Mouse (Mus musculus) forebrain, embryonic 11.5 days (tissue): Measurements from ENCODE around the gene Hils1. TPM values are rescaled to one million over a fixed set of nuclear protein-coding genes. Genes with fewer than 3 reads are reported as not detected.
A peak's percentile ranks its signal among the peaks of the same experiment; 100 is the strongest.

Source experiments
- ATAC-seq: fragments of 200-750 bp; cut with Nextera tagmentation; replicated peaks from 2 replicates; pipeline ENCODE4 v1.8.0; 2017; ENCODE audit warnings: moderate TSS enrichment; ENCODE audit not compliant: low FRiP score
- DNase-seq: peaks from one replicate; pipeline ENCODE4 v3.0.0-alpha.2; 2017; ENCODE audit warnings: low spot score
- H3K27ac ChIP-seq: fragments of 300-500 bp; sonication (generic); 2 replicates; pipeline ENCODE4 v1.5.1; 2014; ENCODE audit warnings: low read depth, low read length
- H3K27me3 ChIP-seq: fragments of 300-500 bp; sonication (generic); 2 replicates; pipeline ENCODE4 v1.6.1; 2014; ENCODE audit warnings: mild to moderate bottlenecking, low read length, mixed read lengths; ENCODE audit not compliant: control insufficient read depth, insufficient read depth
- H3K36me3 ChIP-seq: fragments of 300-500 bp; sonication (generic); 2 replicates; pipeline ENCODE4 v1.6.1; 2014; ENCODE audit warnings: mild to moderate bottlenecking, low read length, moderate library complexity, mixed read lengths; ENCODE audit not compliant: control insufficient read depth, insufficient read depth
- H3K4me1 ChIP-seq: fragments of 300-500 bp; sonication (generic); replicated peaks from 2 replicates; pipeline ENCODE4 v1.6.1; 2014; ENCODE audit warnings: low read length, mixed read lengths; ENCODE audit not compliant: control insufficient read depth, insufficient read depth
- H3K4me2 ChIP-seq: fragments of 300-500 bp; sonication (generic); 2 replicates; pipeline ENCODE4 v1.6.1; 2014; ENCODE audit warnings: low read depth, mild to moderate bottlenecking, low read length, moderate library complexity, mixed read lengths; ENCODE audit not compliant: severe bottlenecking
- H3K4me3 ChIP-seq: fragments of 300-500 bp; sonication (generic); 2 replicates; pipeline ENCODE4 v1.5.1; 2014; ENCODE audit warnings: low read depth, low read length
- H3K9ac ChIP-seq: fragments of 300-500 bp; sonication (generic); 2 replicates; pipeline ENCODE4 v1.6.1; 2014; ENCODE audit warnings: low read length
- H3K9me3 ChIP-seq: fragments of 300-500 bp; sonication (generic); 2 replicates; pipeline ENCODE4 v1.6.1; 2016; ENCODE audit warnings: low read length, mixed read lengths; ENCODE audit not compliant: control insufficient read depth
- WGBS: fragments of 180-500 bp; shearing (Covaris S2); extraction: QIAGEN DNeasy Blood & Tissue Kit; methylation state at CpG from one replicate; pipeline ENCODE4 v1.1.7; 2014; 5-methylcytosine and 5-hydroxymethylcytosine counted together
- polyA plus RNA-seq: library from polyadenylated mRNA; unstranded; fragments of >200 nt; fragmentation: Nextera tagmentation; extraction: Ambion mirVana; gene quantifications from 2 replicates; pipeline ENCODE4 v1.2.1, GENCODE M21; 2014

Gene Hils1
- polyA plus RNA-seq, 1 experiment from 2014 or later: not detected

DNA sequence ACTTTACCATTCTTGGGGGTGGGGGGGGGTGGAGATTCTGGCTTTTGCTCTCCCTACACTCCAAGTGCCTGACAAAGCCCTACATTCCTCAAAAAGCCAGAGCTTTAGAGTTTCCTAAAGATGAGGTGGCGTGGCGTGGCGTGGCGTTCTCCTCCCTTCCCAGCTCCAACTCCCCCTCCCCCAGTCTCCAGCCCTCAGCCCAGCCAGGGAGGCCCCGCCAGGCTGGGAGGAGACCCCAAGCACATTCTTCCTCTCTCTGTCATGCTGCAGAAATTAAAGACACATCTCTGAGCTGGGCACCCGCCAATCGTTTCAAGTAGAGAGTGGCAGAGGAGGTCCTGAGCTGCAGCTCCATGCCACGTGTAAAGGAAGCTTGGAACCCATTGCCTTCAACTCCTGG is 33.8 kb upstream of the Hils1 start:
- Histone ChIP-seq H3K9me3 (no peaks in the 10 kb centered on the region), H3K4me3 (no peak overlapping the region), H3K36me3 (no peaks in the 10 kb centered on the region), H3K9ac (no peak overlapping the region), H3K27ac (no peak overlapping the region), H3K4me1 (peaks cover 6% of the 10 kb centered on the region), H3K4me2 (no peak overlapping the region), H3K27me3 (peaks cover 33% of the 10 kb centered on the region)
- 17% methylated on average over 8 of the region's 8 CpGs for WGBS
- ATAC-seq: no peak
- DNase-seq: no peak

- DNase-seq (no peak), ATAC-seq (no peak)
- Histone ChIP-seq H3K27ac (no peak overlapping the region), H3K4me2 (no peak overlapping the region), H3K4me1 (peaks cover 3% of the 10 kb centered on the region; the same call in 1 of the 2 replicates), H3K9ac (no peak overlapping the region), H3K9me3 (no peaks in the 10 kb centered on the region), H3K4me3 (no peak overlapping the region), H3K27me3 (peaks cover 39% of the 10 kb centered on the region), H3K36me3 (no peaks in the 10 kb centered on the region)
- WGBS: 30% methylated on average over 11 of the region's 11 CpGs
Observed at GRCm38 (mm10) chr11:94934526-94934925, 32.9 kb upstream of the Hils1 start.

- 11% methylated on average over 19 of the region's 19 CpGs for WGBS
- ATAC-seq (no peak), DNase-seq (no peak)
- peaks cover 39% of the 10 kb centered on the region for H3K27me3 ChIP-seq
- H3K9me3 ChIP-seq: no peaks in the 10 kb centered on the region
- peaks cover 3% of the 10 kb centered on the region; the same call in 1 of the 2 replicates for H3K4me1 ChIP-seq
- H3K9ac ChIP-seq: peak within 1 kb of the TSS; percentile 28
- no peaks in the 10 kb centered on the region for H3K36me3 ChIP-seq
- H3K4me3 ChIP-seq: peak within 1 kb of the TSS; percentile 29
- peak within 1 kb of the TSS; percentile 55 for H3K4me2 ChIP-seq
- H3K27ac ChIP-seq: no peak within 1 kb of the TSS
Observed at GRCm38 (mm10) chr11:94936045-94936444, 31.3 kb upstream of the Hils1 start, which contains the start of gene Col1a1. Col1a1 (plus strand) TSS chr11:94936224.

- H3K36me3 ChIP-seq: no peaks in the 10 kb centered on the region
- peak overlapping the region; percentile 29 for H3K4me3 ChIP-seq
- peaks cover 3% of the 10 kb centered on the region; the same call in 1 of the 2 replicates for H3K4me1 ChIP-seq
- H3K4me2 ChIP-seq: peak overlapping the region; percentile 55
- no peak overlapping the region for H3K27ac ChIP-seq
- peak; percentile 69 for ATAC-seq
- under 1% methylated on average over 17 of the region's 17 CpGs for WGBS
- H3K9me3 ChIP-seq: no peaks in the 10 kb centered on the region
- H3K27me3 ChIP-seq: peaks cover 39% of the 10 kb centered on the region
- H3K9ac ChIP-seq: peak overlapping the region; percentile 28; the same call in 1 of the 2 replicates
- DNase-seq: peak; percentile 92
Observed at GRCm38 (mm10) chr11:94936851-94937295, 30.5 kb upstream of the Hils1 start.

- Histone ChIP-seq H3K4me1 (peaks cover 3% of the 10 kb centered on the region; the same call in 1 of the 2 replicates), H3K36me3 (no peaks in the 10 kb centered on the region), H3K9ac (peak overlapping the region; percentile 40), H3K27ac (no peak overlapping the region), H3K4me3 (peak overlapping the region; percentile 29), H3K9me3 (no peaks in the 10 kb centered on the region), H3K27me3 (peaks cover 39% of the 10 kb centered on the region), H3K4me2 (peak overlapping the region; percentile 55)
- peak; percentile 45 for ATAC-seq
- WGBS: 0% methylated on average over 18 of the region's 18 CpGs
- DNase-seq: no peak
Observed at GRCm38 (mm10) chr11:94937335-94937781, 30.0 kb upstream of the Hils1 start.

DNA sequence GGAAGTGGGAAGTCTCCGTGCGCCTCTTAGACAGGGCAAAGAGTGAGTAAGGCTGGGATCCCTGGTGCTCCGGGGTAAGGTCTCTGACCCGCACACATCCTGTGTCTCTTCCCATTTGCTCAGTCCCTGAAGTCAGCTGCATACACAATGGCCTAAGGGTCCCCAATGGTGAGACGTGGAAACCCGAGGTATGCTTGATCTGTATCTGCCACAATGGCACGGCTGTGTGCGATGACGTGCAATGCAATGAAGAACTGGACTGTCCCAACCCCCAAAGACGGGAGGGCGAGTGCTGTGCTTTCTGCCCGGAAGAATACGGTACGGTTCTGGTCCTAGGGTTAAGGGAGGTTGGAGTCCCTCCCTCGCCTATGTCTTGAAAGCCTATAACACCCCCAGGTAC is 29.6 kb upstream of the Hils1 start:
- Histone ChIP-seq H3K4me2 (peak overlapping the region; percentile 55), H3K36me3 (no peaks in the 10 kb centered on the region), H3K27me3 (peaks cover 39% of the 10 kb centered on the region), H3K9me3 (no peaks in the 10 kb centered on the region), H3K9ac (peak overlapping the region; percentile 40), H3K4me1 (peaks cover 3% of the 10 kb centered on the region; the same call in 1 of the 2 replicates), H3K27ac (no peak overlapping the region), H3K4me3 (peak overlapping the region; percentile 29)
- ATAC-seq (no peak; the same call in 1 of the 2 replicates), DNase-seq (no peak)
- 1% methylated on average over 15 of the region's 15 CpGs for WGBS

- Histone ChIP-seq H3K27me3 (peaks cover 35% of the 10 kb centered on the region), H3K4me2 (no peak overlapping the region), H3K4me1 (peaks cover 3% of the 10 kb centered on the region; the same call in 1 of the 2 replicates), H3K27ac (no peak overlapping the region), H3K9me3 (no peaks in the 10 kb centered on the region), H3K4me3 (no peak overlapping the region), H3K36me3 (no peaks in the 10 kb centered on the region), H3K9ac (no peak overlapping the region)
- DNase-seq (no peak), ATAC-seq (no peak)
- 21% methylated on average over 9 of the region's 9 CpGs for WGBS
Observed at GRCm38 (mm10) chr11:94938296-94938695, 29.1 kb upstream of the Hils1 start.

- no peak overlapping the region for H3K9ac ChIP-seq
- no peaks in the 10 kb centered on the region for H3K36me3 ChIP-seq
- DNase-seq: peak; percentile 80
- H3K27ac ChIP-seq: no peak overlapping the region
- H3K4me3 ChIP-seq: no peak overlapping the region
- no peak for ATAC-seq
- 22% methylated on average over 4 of the region's 4 CpGs for WGBS
- no peaks in the 10 kb centered on the region for H3K9me3 ChIP-seq
- no peak overlapping the region for H3K4me2 ChIP-seq
- H3K4me1 ChIP-seq: 0 out of 2 replicates have a peak, but pooled peaks cover 3% of the 10 kb centered on the region
- H3K27me3 ChIP-seq: peaks cover 30% of the 10 kb centered on the region
Observed at GRCm38 (mm10) chr11:94939280-94939679, 28.1 kb upstream of the Hils1 start.

DNA sequence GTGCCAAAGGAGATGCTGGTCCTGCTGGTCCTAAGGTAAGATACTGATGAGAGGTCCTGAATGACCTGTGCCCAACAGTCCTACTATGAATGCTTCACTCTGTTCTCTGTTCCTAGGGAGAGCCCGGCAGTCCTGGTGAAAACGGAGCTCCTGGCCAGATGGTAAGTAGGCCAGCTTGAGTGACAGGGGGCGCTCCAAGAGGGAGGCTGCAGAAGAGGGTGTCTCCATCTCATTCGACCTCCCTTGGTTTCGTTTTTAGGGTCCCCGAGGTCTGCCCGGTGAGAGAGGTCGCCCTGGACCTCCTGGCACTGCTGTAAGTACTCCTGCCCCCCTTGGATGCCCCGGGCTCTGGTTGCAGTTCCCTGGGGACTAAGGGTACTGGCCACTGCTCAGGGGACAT is 26.3 kb upstream of the Hils1 start:
- ATAC-seq: no peak
- no peak for DNase-seq
- H3K4me2 ChIP-seq: no peak overlapping the region
- WGBS: 44% methylated on average over 9 of the region's 9 CpGs
- H3K4me3 ChIP-seq: no peak overlapping the region
- no peak overlapping the region for H3K9ac ChIP-seq
- no peak overlapping the region for H3K27ac ChIP-seq
- peaks cover 19% of the 10 kb centered on the region for H3K27me3 ChIP-seq
- no peaks in the 10 kb centered on the region for H3K9me3 ChIP-seq
- H3K36me3 ChIP-seq: no peaks in the 10 kb centered on the region
- 0 out of 2 replicates have a peak, but pooled peaks cover 3% of the 10 kb centered on the region for H3K4me1 ChIP-seq
